Mouse (Mus musculus): ENCODE data around the gene Fcho1.

DNA sequence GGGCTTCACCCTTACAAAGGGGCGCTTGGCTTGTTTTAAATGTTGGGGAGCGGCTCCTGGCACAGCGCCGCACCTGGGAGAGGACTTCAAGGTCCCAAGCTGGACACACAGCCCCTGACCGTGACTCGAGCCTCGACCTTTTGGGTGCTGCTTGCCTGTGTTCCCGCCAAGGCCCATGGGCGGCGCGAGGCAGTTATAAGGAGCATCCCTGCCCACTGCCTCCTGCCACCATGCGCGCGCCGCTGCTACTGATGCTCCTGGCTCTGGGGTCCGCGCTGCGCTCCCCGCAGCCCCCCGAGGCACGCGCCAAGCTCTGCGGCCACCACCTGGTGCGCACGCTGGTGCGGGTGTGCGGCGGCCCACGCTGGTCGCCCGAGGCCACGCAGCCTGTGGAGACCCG lies 36.5 kb downstream of the Fcho1 start, which contains the start of gene Insl3:
- TF ChIP-seq CTCF (IDR thresholded peaks at IDR 0.05; ENCODE audit: low read depth) (no peak), EP300 (IDR thresholded peaks at IDR 0.05; ENCODE audit: low read depth) (no peak)
